Mouse (Mus musculus): Measurements from ENCODE around the gene Pdzrn4. TPM values are rescaled to one million over a fixed set of nuclear protein-coding genes. Genes with fewer than 3 reads are reported as not detected.

Pdzrn4 gene
- total RNA-seq, 2 experiments from 2014 or later: not detected

- no peak for ATAC-seq (ENCODE audit: poor library complexity, severe bottlenecking)
Observed at GRCm38 (mm10) chr15:92495465-92496174, 98.9 kb downstream of the Pdzrn4 start.

- ATAC-seq (ENCODE audit: poor library complexity, severe bottlenecking): no peak
Observed at GRCm38 (mm10) chr15:92500276-92500838, 103.7 kb downstream of the Pdzrn4 start.

GRCm38 (mm10) chr15:92502797-92503196, 106.1 kb downstream of the Pdzrn4 start:
- ATAC-seq (ENCODE audit: poor library complexity, severe bottlenecking): no peak

- ATAC-seq (ENCODE audit: poor library complexity, severe bottlenecking): no peak
Observed at GRCm38 (mm10) chr15:92509372-92509771, 112.7 kb downstream of the Pdzrn4 start.

- ATAC-seq (ENCODE audit: poor library complexity, severe bottlenecking): no peak
Observed at GRCm38 (mm10) chr15:92515651-92516050, 119.0 kb downstream of the Pdzrn4 start.

GRCm38 (mm10) chr15:92520677-92521225, 124.1 kb downstream of the Pdzrn4 start:
- ATAC-seq (ENCODE audit: poor library complexity, severe bottlenecking): no peak

- no peak for ATAC-seq (ENCODE audit: poor library complexity, severe bottlenecking)
Observed at GRCm38 (mm10) chr15:92521686-92522085, 125.0 kb downstream of the Pdzrn4 start.

GRCm38 (mm10) chr15:92524917-92525316, 128.2 kb downstream of the Pdzrn4 start:
- ATAC-seq (ENCODE audit: poor library complexity, severe bottlenecking): no peak

- ATAC-seq (ENCODE audit: poor library complexity, severe bottlenecking): no peak
Observed at GRCm38 (mm10) chr15:92525416-92525815, 128.7 kb downstream of the Pdzrn4 start.

GRCm38 (mm10) chr15:92526731-92527130, 130.1 kb downstream of the Pdzrn4 start:
- ATAC-seq (ENCODE audit: poor library complexity, severe bottlenecking): no peak

GRCm38 (mm10) chr15:92543252-92543651, 146.6 kb downstream of the Pdzrn4 start:
- ATAC-seq (ENCODE audit: poor library complexity, severe bottlenecking): no peak

- ATAC-seq (ENCODE audit: poor library complexity, severe bottlenecking): no peak
Observed at GRCm38 (mm10) chr15:92547294-92547911, 150.7 kb downstream of the Pdzrn4 start.

- no peak for ATAC-seq (ENCODE audit: poor library complexity, severe bottlenecking)
Observed at GRCm38 (mm10) chr15:92555012-92555574, 158.4 kb downstream of the Pdzrn4 start.

- no peak for ATAC-seq (ENCODE audit: poor library complexity, severe bottlenecking)
Observed at GRCm38 (mm10) chr15:92555716-92556115, 159.0 kb downstream of the Pdzrn4 start.

GRCm38 (mm10) chr15:92558592-92558991, 161.9 kb downstream of the Pdzrn4 start:
- no peak for ATAC-seq (ENCODE audit: poor library complexity, severe bottlenecking)

GRCm38 (mm10) chr15:92562149-92562548, 165.5 kb downstream of the Pdzrn4 start:
- ATAC-seq (ENCODE audit: poor library complexity, severe bottlenecking): no peak

GRCm38 (mm10) chr15:92563576-92563975, 166.9 kb downstream of the Pdzrn4 start:
- ATAC-seq (ENCODE audit: poor library complexity, severe bottlenecking): no peak

GRCm38 (mm10) chr15:92570526-92571243, 174.0 kb downstream of the Pdzrn4 start:
- no peak for ATAC-seq (ENCODE audit: poor library complexity, severe bottlenecking)

- no peak for ATAC-seq (ENCODE audit: poor library complexity, severe bottlenecking)
Observed at GRCm38 (mm10) chr15:92571244-92571539, 174.5 kb downstream of the Pdzrn4 start.

- no peak for ATAC-seq (ENCODE audit: poor library complexity, severe bottlenecking)
Observed at GRCm38 (mm10) chr15:92577476-92577875, 180.8 kb downstream of the Pdzrn4 start.

GRCm38 (mm10) chr15:92580217-92580616, 183.5 kb downstream of the Pdzrn4 start:
- no peak for ATAC-seq (ENCODE audit: poor library complexity, severe bottlenecking)

All from megakaryocyte, adult 5-6 weeks (primary cell).